Mouse (Mus musculus) embryonic facial prominence, embryonic 14.5 days (tissue): ENCODE data around the gene Fxyd3. TPM values are rescaled to one million over a fixed set of nuclear protein-coding genes. Genes with fewer than 3 reads are reported as not detected.

Experiments used
- ATAC-seq: fragments of 200-750 bp; cut with Nextera tagmentation; 2 replicates; pipeline ENCODE4 v1.8.0; 2017; ENCODE audit warnings: low read depth, moderate number of reproducible peaks, moderate TSS enrichment
- DNase-seq: peaks from one replicate; pipeline ENCODE4 v3.0.0-alpha.2; 2015; ENCODE audit warnings: low spot score
- H3K27ac ChIP-seq: fragments of 300-500 bp; sonication (generic); replicated peaks from 2 replicates; pipeline ENCODE4 v1.5.1; 2014; ENCODE audit warnings: low read depth, mild to moderate bottlenecking, low read length, moderate library complexity
- H3K27me3 ChIP-seq: fragments of 300-500 bp; sonication (generic); replicated peaks from 2 replicates; pipeline ENCODE4 v1.6.1; 2014; ENCODE audit warnings: low read length; ENCODE audit not compliant: control insufficient read depth, insufficient read depth
- H3K36me3 ChIP-seq: fragments of 300-500 bp; sonication (generic); 2 replicates; pipeline ENCODE4 v1.6.1; 2014; ENCODE audit warnings: low read length, mixed read lengths; ENCODE audit not compliant: control insufficient read depth, insufficient read depth
- H3K4me1 ChIP-seq: fragments of 300-500 bp; sonication (generic); 2 replicates; pipeline ENCODE4 v1.6.1; 2014; ENCODE audit warnings: antibody characterized with exemption, low read length; ENCODE audit not compliant: control insufficient read depth, insufficient read depth
- H3K4me2 ChIP-seq: fragments of 300-500 bp; sonication (generic); 2 replicates; pipeline ENCODE4 v1.6.1; 2014; ENCODE audit warnings: low read depth, mild to moderate bottlenecking, low read length, moderate library complexity, mixed read lengths
- H3K4me3 ChIP-seq: fragments of 300-500 bp; sonication (generic); 2 replicates; pipeline ENCODE4 v1.5.1; 2014; ENCODE audit warnings: low read depth, mild to moderate bottlenecking, low read length
- H3K9ac ChIP-seq: fragments of 300-500 bp; sonication (generic); 2 replicates; pipeline ENCODE4 v1.6.1; 2014; ENCODE audit warnings: low read depth, mild to moderate bottlenecking, low read length, moderate library complexity, mixed read lengths
- H3K9me3 ChIP-seq: fragments of 300-500 bp; sonication (generic); 2 replicates; pipeline ENCODE4 v1.6.1; 2016; ENCODE audit warnings: low read length; ENCODE audit not compliant: control insufficient read depth
- WGBS: fragments of 180-500 bp; shearing (Covaris S2); extraction: QIAGEN DNeasy Blood & Tissue Kit; methylation state at CpG from one replicate; pipeline ENCODE4 v1.1.7; 2014; 5-methylcytosine and 5-hydroxymethylcytosine counted together
- polyA plus RNA-seq: library from polyadenylated mRNA; unstranded; fragments of >200 nt; fragmentation: Nextera tagmentation; extraction: Ambion mirVana; gene quantifications from 2 replicates; pipeline ENCODE4 v1.2.1, GENCODE M21; 2014

The Fxyd3 gene
- polyA plus RNA-seq, 1 experiment from 2014 or later, result 71.7 TPM

DNA sequence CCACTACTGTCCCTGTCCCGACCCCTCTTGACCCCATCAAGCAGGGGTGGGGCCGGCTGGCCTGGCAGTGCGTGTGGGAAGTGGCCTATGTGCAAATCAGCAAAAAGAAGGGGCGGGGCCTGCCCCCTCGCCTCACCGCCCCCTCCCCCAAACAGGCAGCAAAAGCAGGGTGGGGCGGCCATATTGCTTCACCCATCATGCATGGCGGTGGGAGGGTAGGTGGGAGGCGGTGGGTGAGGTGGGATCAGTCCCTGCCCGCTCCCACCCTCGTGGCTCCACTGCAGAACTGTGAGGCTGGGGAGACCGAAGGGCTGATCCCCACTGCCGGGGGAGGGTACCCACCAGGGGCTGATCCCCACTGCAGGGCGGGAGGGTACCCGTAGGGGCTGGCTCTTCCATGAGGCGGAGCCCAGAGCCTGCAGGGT is 40.2 kb upstream of the Fxyd3 start:
- no peak for DNase-seq
- ATAC-seq, result no peak
- H3K4me1 ChIP-seq, result 0 out of 2 replicates have a peak, but pooled peaks cover 4% of the 10 kb centered on the region

DNA sequence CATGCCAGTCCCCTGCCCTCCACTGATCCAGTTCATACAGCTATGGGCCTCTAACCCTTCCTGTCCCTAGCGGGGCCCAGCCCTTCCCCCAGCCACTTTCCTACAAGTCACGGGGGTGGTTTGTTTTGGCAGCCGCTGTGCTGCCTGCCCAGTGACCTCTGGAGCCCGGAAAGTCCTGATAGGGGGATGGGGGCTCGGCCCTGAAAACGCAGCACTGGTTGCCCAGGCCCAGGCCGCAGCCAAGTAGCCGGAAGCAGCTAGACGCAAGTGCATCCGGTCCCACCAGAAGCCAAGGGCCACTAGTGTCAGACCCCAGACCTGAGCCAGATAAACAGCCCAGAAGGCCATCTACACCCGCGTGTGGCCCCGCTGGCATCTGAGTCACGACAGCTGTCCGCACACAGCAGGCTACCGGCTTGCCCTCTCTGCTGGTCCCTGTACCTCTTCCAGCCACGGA is 39.1 kb upstream of the Fxyd3 start:
- H3K9ac ChIP-seq, result no peak overlapping the region
- H3K4me1 ChIP-seq, result 0 out of 2 replicates have a peak, but pooled peaks cover 4% of the 10 kb centered on the region
- ATAC-seq (peak; percentile 8; the same call in 1 of the 2 replicates), DNase-seq (peak; percentile 51)
- WGBS, result 23% methylated on average over 16 of the region's 17 CpGs
- no peak overlapping the region for H3K27ac ChIP-seq
- no peaks in the 10 kb centered on the region for H3K9me3 ChIP-seq
- H3K4me2 ChIP-seq, result peak overlapping the region; percentile 47
- no peaks in the 10 kb centered on the region for H3K27me3 ChIP-seq
- no peak overlapping the region for H3K4me3 ChIP-seq
- no peaks in the 10 kb centered on the region for H3K36me3 ChIP-seq

More for the DNA sequence above, 40.2 kb upstream of the Fxyd3 start:
- Histone ChIP-seq H3K36me3 (no peaks in the 10 kb centered on the region), H3K27me3 (no peaks in the 10 kb centered on the region), H3K9ac (no peak overlapping the region), H3K4me3 (no peak overlapping the region), H3K9me3 (no peaks in the 10 kb centered on the region), H3K4me2 (no peak overlapping the region), H3K27ac (no peak overlapping the region)
- 47% methylated on average over 10 of the region's 16 CpGs for WGBS

- no peak within 1 kb of the TSS; the same call in 1 of the 2 replicates for H3K27ac ChIP-seq
- no peaks in the 10 kb centered on the region for H3K27me3 ChIP-seq
- ATAC-seq (peak; percentile 71), DNase-seq (peak; percentile 40)
- no peaks in the 10 kb centered on the region for H3K36me3 ChIP-seq
- H3K9ac ChIP-seq, result 0 out of 2 replicates have a peak within 1 kb of the TSS, but pooled peaks have one; percentile 14
- H3K4me3 ChIP-seq, result 0 out of 2 replicates have a peak within 1 kb of the TSS, but pooled peaks have one; percentile 3
- H3K4me2 ChIP-seq, result peak within 1 kb of the TSS; percentile 47
- 15% methylated on average over 8 of the region's 15 CpGs for WGBS
- 0 out of 2 replicates have a peak, but pooled peaks cover 4% of the 10 kb centered on the region for H3K4me1 ChIP-seq
- no peaks in the 10 kb centered on the region for H3K9me3 ChIP-seq
These were observed 38.7 kb upstream of the Fxyd3 start, which contains the start of gene Hpn for GRCm38 (mm10) chr7:31115182-31115581. TSS of gene Hpn (minus strand) at chr7:31115290.

DNA sequence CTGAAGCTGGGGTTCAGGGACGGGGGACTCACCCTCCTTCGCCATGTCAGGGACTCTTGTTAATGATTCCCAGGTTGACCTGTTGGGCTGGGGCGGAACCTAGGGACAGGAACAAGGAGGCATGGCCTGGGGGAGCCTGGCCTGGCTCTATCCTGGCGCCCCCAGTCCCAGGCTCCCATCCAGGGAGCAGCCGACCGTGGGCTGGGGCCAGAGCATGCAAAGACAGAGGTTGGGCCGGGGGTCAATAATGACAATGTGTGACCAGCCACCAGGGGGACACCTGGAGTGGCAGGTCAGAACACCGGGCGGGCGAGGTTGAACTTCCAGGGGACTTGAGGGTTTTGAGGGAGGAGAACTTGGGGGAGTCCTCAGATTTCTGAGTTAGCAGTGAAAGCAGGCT is 38.1 kb upstream of the Fxyd3 start:
- no peak overlapping the region for H3K9ac ChIP-seq
- 52% methylated on average over 10 of the region's 10 CpGs for WGBS
- no peak for DNase-seq
- no peak for ATAC-seq
- 0 out of 2 replicates have a peak overlapping the region, but pooled peaks have one; percentile 3 for H3K4me3 ChIP-seq
- H3K4me1 ChIP-seq, result 0 out of 2 replicates have a peak, but pooled peaks cover 4% of the 10 kb centered on the region
- no peak overlapping the region for H3K27ac ChIP-seq
- H3K36me3 ChIP-seq, result no peaks in the 10 kb centered on the region
- no peaks in the 10 kb centered on the region for H3K27me3 ChIP-seq
- no peaks in the 10 kb centered on the region for H3K9me3 ChIP-seq
- H3K4me2 ChIP-seq, result peak overlapping the region; percentile 47

DNA sequence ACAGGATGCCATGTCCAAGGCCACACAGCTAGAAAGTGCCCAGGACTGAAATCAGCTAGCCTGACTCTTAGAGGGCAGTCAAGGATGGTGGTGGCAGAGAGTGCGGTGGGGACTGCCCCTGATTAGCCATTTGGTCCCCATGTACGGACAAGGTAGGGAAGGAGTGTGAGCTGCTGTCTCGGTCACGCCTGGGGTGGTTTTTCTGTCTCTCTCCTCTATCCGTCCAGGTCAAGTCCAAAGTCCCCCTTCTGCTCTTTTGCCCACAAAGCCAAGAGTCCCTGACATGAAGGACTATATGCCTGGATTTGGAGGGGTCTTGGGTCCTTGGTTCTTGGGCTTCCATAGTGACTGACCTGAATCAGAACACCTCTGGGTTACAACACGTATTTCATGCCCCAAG is 37.3 kb upstream of the Fxyd3 start:
- ATAC-seq (no peak), DNase-seq (no peak)
- Histone ChIP-seq H3K4me3 (no peak overlapping the region), H3K27me3 (no peaks in the 10 kb centered on the region), H3K4me1 (0 out of 2 replicates have a peak, but pooled peaks cover 4% of the 10 kb centered on the region), H3K27ac (no peak overlapping the region), H3K9ac (no peak overlapping the region), H3K9me3 (no peaks in the 10 kb centered on the region), H3K4me2 (no peak overlapping the region), H3K36me3 (no peaks in the 10 kb centered on the region)
- WGBS, result 81% methylated on average over 6 of the region's 6 CpGs

- no peak overlapping the region for H3K9ac ChIP-seq
- H3K27me3 ChIP-seq, result no peaks in the 10 kb centered on the region
- no peaks in the 10 kb centered on the region for H3K9me3 ChIP-seq
- no peak overlapping the region for H3K27ac ChIP-seq
- H3K4me1 ChIP-seq, result 0 out of 2 replicates have a peak, but pooled peaks cover 4% of the 10 kb centered on the region
- no peak for DNase-seq
- H3K4me2 ChIP-seq, result no peak overlapping the region
- H3K4me3 ChIP-seq, result no peak overlapping the region
- WGBS, result 44% methylated on average over 4 of the region's 4 CpGs
- ATAC-seq, result no peak
- H3K36me3 ChIP-seq, result no peaks in the 10 kb centered on the region
These were observed 35.5 kb upstream of the Fxyd3 start for GRCm38 (mm10) chr7:31112036-31112435.

GRCm38 (mm10) chr7:31110861-31111385 is 34.4 kb upstream of the Fxyd3 start:
- no peak for ATAC-seq

GRCm38 (mm10) chr7:31109796-31110195 is 33.3 kb upstream of the Fxyd3 start:
- Histone ChIP-seq H3K4me1 (no peaks in the 10 kb centered on the region), H3K27me3 (no peaks in the 10 kb centered on the region), H3K9me3 (no peaks in the 10 kb centered on the region), H3K27ac (no peak overlapping the region), H3K9ac (no peak overlapping the region), H3K4me3 (no peak overlapping the region), H3K4me2 (no peak overlapping the region), H3K36me3 (no peaks in the 10 kb centered on the region)
- DNase-seq (no peak), ATAC-seq (no peak)
- WGBS, result 79% methylated on average over 5 of the region's 5 CpGs

More at GRCm38 (mm10) chr7:31110861-31111385, 34.4 kb upstream of the Fxyd3 start:
- Histone ChIP-seq H3K9ac (no peak overlapping the region), H3K4me2 (no peak overlapping the region), H3K4me3 (no peak overlapping the region), H3K27me3 (no peaks in the 10 kb centered on the region), H3K27ac (no peak overlapping the region), H3K9me3 (no peaks in the 10 kb centered on the region), H3K4me1 (0 out of 2 replicates have a peak, but pooled peaks cover 4% of the 10 kb centered on the region), H3K36me3 (no peaks in the 10 kb centered on the region)
- DNase-seq, result no peak
- 79% methylated on average over 15 of the region's 15 CpGs for WGBS

GRCm38 (mm10) chr7:31109091-31109490 is 32.6 kb upstream of the Fxyd3 start:
- Histone ChIP-seq H3K9me3 (no peaks in the 10 kb centered on the region), H3K4me3 (no peak overlapping the region), H3K27me3 (no peaks in the 10 kb centered on the region), H3K9ac (no peak overlapping the region), H3K36me3 (no peaks in the 10 kb centered on the region), H3K27ac (no peak overlapping the region), H3K4me1 (no peaks in the 10 kb centered on the region), H3K4me2 (no peak overlapping the region)
- ATAC-seq, result 0 out of 2 replicates have a peak, but pooled peaks have one; percentile 19
- 50% methylated on average over 5 of the region's 7 CpGs for WGBS
- DNase-seq, result no peak
